Mouse (Mus musculus) C2C12 (cell line): ENCODE data around the gene Gm28372. TPM values are rescaled to one million over a fixed set of nuclear protein-coding genes. Genes with fewer than 3 reads are reported as not detected.
"Not testable (repeated sequence)": the region's sequence is repeated elsewhere in the genome, so short reads cannot be mapped to it uniquely, and the experiment has no call there.

ENCODE experiments used
- H3K27me3 ChIP-seq: one replicate; pipeline ENCODE4 v1.6.1; 2011; ENCODE audit not compliant: control insufficient read depth, insufficient read depth, insufficient read length
- H3K36me3 ChIP-seq: one replicate; pipeline ENCODE4 v1.6.1; 2011; ENCODE audit not compliant: control insufficient read depth, insufficient read depth
- H3K4me3 ChIP-seq: one replicate; pipeline ENCODE4 v1.5.1; 2011; ENCODE audit warnings: mild to moderate bottlenecking, control low read depth; ENCODE audit not compliant: poor library complexity, insufficient read depth, severe bottlenecking
- H3K79me2 ChIP-seq: one replicate; pipeline ENCODE4 v1.6.1; 2011; ENCODE audit not compliant: control insufficient read depth, insufficient read depth
- H3K79me3 ChIP-seq: one replicate; pipeline ENCODE4 v1.6.1; 2011; ENCODE audit warnings: low read depth, control low read depth
- H3ac ChIP-seq: one replicate; pipeline ENCODE3; 2011; ENCODE audit warnings: low read depth; ENCODE audit not compliant: control insufficient read depth, insufficient read length
- CEBPB ChIP-seq: IDR thresholded peaks from one replicate; pipeline ENCODE4 v1.6.1; 2011; ENCODE audit warnings: low read depth, mild to moderate bottlenecking, control low read depth, moderate library complexity
- CTCF ChIP-seq: IDR thresholded peaks from one replicate; pipeline ENCODE4 v1.5.1; 2011; ENCODE audit not compliant: control insufficient read depth, insufficient read depth, insufficient read length
- FOSL1 ChIP-seq: IDR thresholded peaks from one replicate; pipeline ENCODE4 v1.8.0; 2011; ENCODE audit warnings: mild to moderate bottlenecking, low read length; ENCODE audit not compliant: poor library complexity, insufficient read depth, severe bottlenecking
- MAX ChIP-seq: IDR thresholded peaks from one replicate; pipeline ENCODE4 v1.6.1; 2011; ENCODE audit warnings: mild to moderate bottlenecking, control low read depth
- MYOD1 ChIP-seq: IDR thresholded peaks from one replicate; pipeline ENCODE4 v1.6.1; 2011; ENCODE audit warnings: low read depth; ENCODE audit not compliant: control insufficient read depth, insufficient read length
- MYOG ChIP-seq: IDR thresholded peaks from one replicate; pipeline ENCODE4 v1.6.1; 2011; ENCODE audit not compliant: control insufficient read depth, insufficient read length; ENCODE audit errors: extremely low read depth
- USF1 ChIP-seq: IDR thresholded peaks from one replicate; pipeline ENCODE4 v1.6.1; 2011; ENCODE audit warnings: low read depth, mild to moderate bottlenecking, control low read depth, moderate library complexity
- long read RNA-seq, 2 experiments: library from polyadenylated mRNA; unstranded; transcript quantifications; one replicate each; pipeline ENCODE4 v2.0.0; 2019 to 2020
- polyA plus RNA-seq: library from polyadenylated mRNA; unstranded; fragments of >200 nt; fragmentation: generic; extraction: Trizol; gene quantifications from one replicate; pipeline ENCODE4 v1.2.1, GENCODE M21; 2012; ENCODE audit warnings: missing spikeins

Gene Gm28372
- not detected for polyA plus RNA-seq
- long read RNA-seq, experiment 1, result 0 reads
- long read RNA-seq, experiment 2, result 0 reads

- H3K79me3 ChIP-seq, result no peaks in the 10 kb centered on the region
- no peak within 1 kb of the TSS for H3K4me3 ChIP-seq
- H3K36me3 ChIP-seq, result no peaks in the 10 kb centered on the region
- TF ChIP-seq MYOD1 (no peak), USF1 (no peak), CTCF (no peak), MAX (no peak), CEBPB (no peak), FOSL1 (no peak), MYOG (no peak)
- no peak within 1 kb of the TSS for H3ac ChIP-seq
- no peaks in the 10 kb centered on the region for H3K79me2 ChIP-seq
- H3K27me3 ChIP-seq, result peaks cover 9% of the 10 kb centered on the region
Measured at GRCm38 (mm10) chr2:130404939-130405338, at the start of gene Gm28372, which contains the start of gene 1700020A23Rik. TSS of gene Gm28372 (plus strand) at chr2:130405239. TSS of gene 1700020A23Rik (plus strand) at chr2:130405259.

GRCm38 (mm10) chr2:130357551-130357950 is 47.5 kb upstream of the Gm28372 start:
- no peaks in the 10 kb centered on the region for H3K36me3 ChIP-seq

GRCm38 (mm10) chr2:130358852-130359251 is 46.2 kb upstream of the Gm28372 start:
- Histone ChIP-seq H3K36me3 (no peaks in the 10 kb centered on the region), H3ac (no peak overlapping the region), H3K79me2 (no peaks in the 10 kb centered on the region), H3K4me3 (no peak overlapping the region), H3K27me3 (peaks cover 73% of the 10 kb centered on the region), H3K79me3 (no peaks in the 10 kb centered on the region)
- no peak for TF ChIP-seq USF1
- no peak for TF ChIP-seq CEBPB

More at GRCm38 (mm10) chr2:130357551-130357950, 47.5 kb upstream of the Gm28372 start:
- H3K4me3 ChIP-seq, result no peak overlapping the region
- H3ac ChIP-seq, result no peak overlapping the region
- peaks cover 71% of the 10 kb centered on the region for H3K27me3 ChIP-seq
- H3K79me3 ChIP-seq, result no peaks in the 10 kb centered on the region
- no peaks in the 10 kb centered on the region for H3K79me2 ChIP-seq
- TF ChIP-seq CEBPB (no peak), MAX (no peak), MYOD1 (no peak), CTCF (no peak), MYOG (no peak)

GRCm38 (mm10) chr2:130362511-130363026 is 42.5 kb upstream of the Gm28372 start:
- Histone ChIP-seq H3ac (no peak overlapping the region), H3K79me3 (no peaks in the 10 kb centered on the region), H3K79me2 (no peaks in the 10 kb centered on the region), H3K4me3 (no peak overlapping the region), H3K27me3 (peaks cover 73% of the 10 kb centered on the region), H3K36me3 (no peaks in the 10 kb centered on the region)
- TF ChIP-seq CTCF, result peak; percentile 70
- TF ChIP-seq CEBPB, result no peak
- no peak for TF ChIP-seq USF1
- no peak for TF ChIP-seq MAX

- Histone ChIP-seq H3K79me3 (no peaks in the 10 kb centered on the region), H3K4me3 (no peak overlapping the region), H3K27me3 (peaks cover 72% of the 10 kb centered on the region)
Measured at GRCm38 (mm10) chr2:130365211-130366094, 39.6 kb upstream of the Gm28372 start.

GRCm38 (mm10) chr2:130367386-130367785 is 37.7 kb upstream of the Gm28372 start:
- no peaks in the 10 kb centered on the region for H3K79me2 ChIP-seq
- H3K36me3 ChIP-seq, result no peaks in the 10 kb centered on the region
- TF ChIP-seq CEBPB, result no peak
- TF ChIP-seq FOSL1, result no peak
- no peak for TF ChIP-seq MAX
- TF ChIP-seq CTCF, result no peak
- TF ChIP-seq USF1, result no peak
- no peak for TF ChIP-seq MYOG
- no peak for TF ChIP-seq MYOD1
- H3K27me3 ChIP-seq, result peaks cover 58% of the 10 kb centered on the region
- no peak overlapping the region for H3ac ChIP-seq
- no peaks in the 10 kb centered on the region for H3K79me3 ChIP-seq
- H3K4me3 ChIP-seq, result no peak overlapping the region

More at GRCm38 (mm10) chr2:130365211-130366094, 39.6 kb upstream of the Gm28372 start:
- Histone ChIP-seq H3K36me3 (no peaks in the 10 kb centered on the region), H3K79me2 (no peaks in the 10 kb centered on the region), H3ac (no peak overlapping the region)
- no peak for TF ChIP-seq FOSL1
- TF ChIP-seq USF1, result peak; percentile 65

GRCm38 (mm10) chr2:130373026-130373425 is 32.0 kb upstream of the Gm28372 start:
- not testable (repeated sequence) for H3K4me3 ChIP-seq, H3K79me3 ChIP-seq, H3K79me2 ChIP-seq, H3ac ChIP-seq, H3K36me3 ChIP-seq
- peaks cover 40% of the 10 kb centered on the region for H3K27me3 ChIP-seq
